Mouse (Mus musculus) CH12.LX (cell line): ENCODE measurements around the gene Kcnj5. TPM values are rescaled to one million over a fixed set of nuclear protein-coding genes. Genes with fewer than 3 reads are reported as not detected.

Experiments
- DNase-seq: peaks from one replicate; pipeline ENCODE4 v3.0.0-alpha.2; 2013; ENCODE audit errors: extremely low read depth
- H3K27ac ChIP-seq: 2 replicates; pipeline ENCODE4 v1.5.1; 2012; ENCODE audit warnings: low read depth, mild to moderate bottlenecking, control low read depth, moderate library complexity; ENCODE audit not compliant: insufficient read depth
- H3K27me3 ChIP-seq: replicated peaks from 2 replicates; pipeline ENCODE3; 2012; ENCODE audit warnings: inconsistent platforms
- H3K36me3 ChIP-seq, 2 experiments: replicated peaks in 1 of 2; 2 replicates each; pipeline versions ENCODE3 to v1.6.1; 2012; ENCODE audit warnings: inconsistent platforms in 1 of 2, low read length in 1 of 2, mild to moderate bottlenecking in 1 of 2, mixed read lengths in 1 of 2, moderate library complexity in 1 of 2; ENCODE audit not compliant: control insufficient read depth in 1 of 2, insufficient read depth in 1 of 2
- H3K4me1 ChIP-seq, 2 experiments: 2 replicates each; pipeline ENCODE4 v1.6.1; 2012; ENCODE audit warnings: inconsistent platforms in 1 of 2, moderate library complexity in 1 of 2; ENCODE audit not compliant: insufficient read depth in 2 of 2, control insufficient read depth in 1 of 2
- H3K4me2 ChIP-seq: 2 replicates; pipeline ENCODE4 v1.6.1; 2012; ENCODE audit warnings: low read depth, mild to moderate bottlenecking, control low read depth; ENCODE audit not compliant: poor library complexity, insufficient read depth, severe bottlenecking
- H3K4me3 ChIP-seq, 3 experiments: fragments of 150-350 bp in 1 of 3; sonication (generic) in 1 of 3; replicated peaks in 1 of 3; 2 replicates each; pipeline versions ENCODE3 to v1.5.1; 2011 to 2012; ENCODE audit warnings: low read depth in 2 of 3, low read length in 2 of 3, mild to moderate bottlenecking in 2 of 3, moderate library complexity in 2 of 3, control low read depth in 1 of 3, improper control_type of control experiment in 1 of 3, inconsistent platforms in 1 of 3, mixed read lengths in 1 of 3; ENCODE audit not compliant: poor library complexity in 1 of 3
- H3K79me2 ChIP-seq: replicated peaks from 2 replicates; pipeline ENCODE4 v1.6.1; 2012; ENCODE audit warnings: mild to moderate bottlenecking, moderate library complexity; ENCODE audit not compliant: control insufficient read depth, poor library complexity, insufficient read depth, severe bottlenecking; ENCODE audit errors: extremely low read depth
- H3K9ac ChIP-seq: 2 replicates; pipeline ENCODE4 v1.6.1; 2012; ENCODE audit warnings: low read depth, mild to moderate bottlenecking, control low read depth, moderate library complexity; ENCODE audit not compliant: insufficient read depth
- H3K9me3 ChIP-seq: replicated peaks from 2 replicates; pipeline ENCODE3; 2012; ENCODE audit warnings: low read length, inconsistent platforms, mixed read lengths
- CHD1 ChIP-seq: IDR thresholded peaks from 2 replicates; pipeline ENCODE4 v1.6.1; 2012; ENCODE audit warnings: low read depth, low read length, improper control_type of control experiment, inconsistent platforms
- CHD2 ChIP-seq: IDR thresholded peaks from 2 replicates; pipeline ENCODE4 v1.6.1; 2011; ENCODE audit warnings: low read length, improper control_type of control experiment
- ELF1 ChIP-seq: IDR thresholded peaks from 2 replicates; pipeline ENCODE4 v1.6.1; 2014; ENCODE audit warnings: low read depth, mild to moderate bottlenecking, inconsistent platforms, low read length, improper control_type of control experiment
- EP300 ChIP-seq: IDR thresholded peaks from 2 replicates; pipeline ENCODE4 v1.6.1; 2011; ENCODE audit warnings: low read length, improper control_type of control experiment
- ETS1 ChIP-seq: conservative IDR thresholded peaks from 2 replicates; pipeline ENCODE4 v1.6.1; 2012; ENCODE audit warnings: low read depth, mild to moderate bottlenecking, inconsistent platforms, low read length, improper control_type of control experiment, moderate library complexity
- GABPA ChIP-seq: IDR thresholded peaks from 2 replicates; pipeline ENCODE4 v1.6.1; 2012; ENCODE audit warnings: low read depth, low read length, improper control_type of control experiment, inconsistent platforms; ENCODE audit not compliant: insufficient replicate concordance
- HCFC1 ChIP-seq: IDR thresholded peaks from 2 replicates; pipeline ENCODE4 v1.6.1; 2012; ENCODE audit warnings: low read depth, mild to moderate bottlenecking, inconsistent platforms, low read length, improper control_type of control experiment
- IRF4 ChIP-seq: IDR thresholded peaks from 2 replicates; pipeline ENCODE4 v1.6.1; 2014; ENCODE audit warnings: low read depth, mild to moderate bottlenecking, inconsistent platforms, low read length, improper control_type of control experiment
- JUND ChIP-seq: conservative IDR thresholded peaks from 2 replicates; pipeline ENCODE4 v1.6.1; 2011; ENCODE audit warnings: low read depth, low read length, improper control_type of control experiment
- KAT2A ChIP-seq: IDR thresholded peaks from 2 replicates; pipeline ENCODE4 v1.6.1; 2012; ENCODE audit warnings: low read length, improper control_type of control experiment, inconsistent platforms; ENCODE audit not compliant: insufficient replicate concordance
- MAFK ChIP-seq: IDR thresholded peaks from 2 replicates; pipeline ENCODE4 v1.6.1; 2011; ENCODE audit warnings: low read length, improper control_type of control experiment; ENCODE audit not compliant: insufficient replicate concordance
- MAX ChIP-seq: IDR thresholded peaks from 2 replicates; pipeline ENCODE4 v1.6.1; 2011; ENCODE audit warnings: low read length, improper control_type of control experiment
- MAZ ChIP-seq: IDR thresholded peaks from 2 replicates; pipeline ENCODE4 v1.6.1; 2012; ENCODE audit warnings: low read depth, mild to moderate bottlenecking, inconsistent platforms, low read length, improper control_type of control experiment, moderate library complexity
- MEF2A ChIP-seq: IDR thresholded peaks from 2 replicates; pipeline ENCODE4 v1.6.1; 2014; ENCODE audit warnings: low read depth, mild to moderate bottlenecking, inconsistent platforms, low read length, improper control_type of control experiment, borderline replicate concordance
- MXI1 ChIP-seq: IDR thresholded peaks from 2 replicates; pipeline ENCODE4 v1.6.1; 2011; ENCODE audit warnings: mild to moderate bottlenecking, low read depth, low read length, improper control_type of control experiment
- MYC ChIP-seq: IDR thresholded peaks from 2 replicates; pipeline ENCODE4 v1.6.1; 2011; ENCODE audit warnings: low read depth, mild to moderate bottlenecking, improper control_type of control experiment, low read length
- NELFE ChIP-seq: IDR thresholded peaks from 2 replicates; pipeline ENCODE4 v1.6.1; 2011; ENCODE audit warnings: low read depth, low read length, improper control_type of control experiment
- PAX5 ChIP-seq: IDR thresholded peaks from 2 replicates; pipeline ENCODE4 v1.6.1; 2012; ENCODE audit warnings: low read length, inconsistent platforms, mixed read lengths
- POLR2A ChIP-seq: IDR thresholded peaks from 2 replicates; pipeline ENCODE4 v1.6.1; 2011; ENCODE audit warnings: low read depth, mild to moderate bottlenecking, improper control_type of control experiment, low read length
- POLR2AphosphoS2 ChIP-seq: IDR thresholded peaks from 2 replicates; pipeline ENCODE4 v1.6.1; 2011; ENCODE audit warnings: low read depth, low read length, improper control_type of control experiment
- SIN3A ChIP-seq: IDR thresholded peaks from 2 replicates; pipeline ENCODE4 v1.6.1; 2012; ENCODE audit warnings: low read length, improper control_type of control experiment, inconsistent platforms
- TCF12 ChIP-seq: IDR thresholded peaks from 2 replicates; pipeline ENCODE4 v1.6.1; 2014; ENCODE audit warnings: low read depth, mild to moderate bottlenecking, inconsistent platforms, low read length, improper control_type of control experiment
- UBTF ChIP-seq: IDR thresholded peaks from 2 replicates; pipeline ENCODE4 v1.6.1; 2012; ENCODE audit warnings: low read depth, mild to moderate bottlenecking, inconsistent platforms, low read length, improper control_type of control experiment, moderate library complexity
- USF1 ChIP-seq: IDR thresholded peaks from 2 replicates; pipeline ENCODE4 v1.6.1; 2014; ENCODE audit warnings: low read depth, mild to moderate bottlenecking, inconsistent platforms, low read length, improper control_type of control experiment
- USF2 ChIP-seq: conservative IDR thresholded peaks from 2 replicates; pipeline ENCODE4 v1.6.1; 2011; ENCODE audit warnings: low read depth, low read length, improper control_type of control experiment
- ZKSCAN1 ChIP-seq: IDR thresholded peaks from 2 replicates; pipeline ENCODE4 v1.6.1; 2012; ENCODE audit warnings: low read depth, inconsistent platforms, low read length, improper control_type of control experiment, borderline replicate concordance
- ZMIZ1 ChIP-seq: IDR thresholded peaks from 2 replicates; pipeline ENCODE4 v1.6.1; 2012; ENCODE audit warnings: low read depth, mild to moderate bottlenecking, inconsistent platforms, low read length, improper control_type of control experiment
- dilution Hi-C: fragments of 300-500 bp; cut with MboI; formaldehyde crosslinking; loops from 2 replicates; pipeline ENCODE4 v1.14.3; 2020; ENCODE audit warnings: low sequenced_read_pairs; ENCODE audit not compliant: extremely low pct_unique_long_range_greater_than_20kb, extremely low pct_ligation_motif_present
- in situ Hi-C: fragments of 300-500 bp; cut with MboI; formaldehyde crosslinking; loops from 3 replicates; pipeline ENCODE4 v1.14.3; 2019; ENCODE audit warnings: low sequenced_read_pairs, low pct_ligation_motif_present, low pct_unique_long_range_greater_than_20kb, mixed read lengths
- polyA plus RNA-seq: library from polyadenylated mRNA; unstranded; fragments of >175 nt; gene quantifications from 2 replicates; pipeline ENCODE4 v1.2.1, GENCODE M21; 2012; ENCODE audit warnings: low read depth; ENCODE audit not compliant: insufficient read length
- total RNA-seq, 2 experiments: library from RNA; depleted of rRNA; stranded (reverse); fragments of 300-350 nt in 1 of 2; fragments of >200 nt in 1 of 2; gene quantifications; 2 replicates each; pipeline ENCODE4 v1.2.3; 2012 to 2014

The Kcnj5 gene
- total and polyA plus RNA-seq, 3 experiments = not detected

DNA sequence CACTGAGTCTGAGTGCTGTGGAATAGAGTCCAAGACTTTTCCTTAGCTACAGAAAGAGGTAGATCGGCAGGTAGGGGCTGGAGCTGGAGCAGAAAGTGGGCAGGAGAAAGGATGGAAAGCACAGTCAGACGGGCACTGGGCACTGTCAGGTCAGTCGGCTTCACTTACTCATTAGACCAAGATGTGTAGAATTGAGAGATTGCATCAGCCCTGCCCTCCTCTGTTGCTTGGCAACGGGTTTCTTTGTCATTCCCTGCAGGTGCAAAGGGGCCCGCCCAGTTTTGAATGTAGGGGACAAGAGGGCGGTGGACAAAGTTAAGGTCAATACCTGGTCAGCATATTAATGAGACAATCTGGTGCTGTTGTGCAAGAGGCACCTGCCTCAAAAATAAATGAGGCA, 25.2 kb upstream of the Kcnj5 start (continued):
- TF ChIP-seq IRF4 = peak; percentile 32; the same call in 1 of the 2 replicates
- TF ChIP-seq MAZ = no peak
- TF ChIP-seq EP300 = peak; percentile 42; the same call in 1 of the 2 replicates
- TF ChIP-seq MXI1 = peak; percentile 66
- TF ChIP-seq MAFK = no peak
- TF ChIP-seq ZMIZ1 = 0 out of 2 replicates have a peak, but pooled peaks have one; percentile 51
- no peak for TF ChIP-seq ZKSCAN1
- TF ChIP-seq ETS1 = no peak
- TF ChIP-seq POLR2AphosphoS2 = no peak
- 0 out of 2 replicates have a peak, but pooled peaks have one; percentile 11 for TF ChIP-seq NELFE

DNA sequence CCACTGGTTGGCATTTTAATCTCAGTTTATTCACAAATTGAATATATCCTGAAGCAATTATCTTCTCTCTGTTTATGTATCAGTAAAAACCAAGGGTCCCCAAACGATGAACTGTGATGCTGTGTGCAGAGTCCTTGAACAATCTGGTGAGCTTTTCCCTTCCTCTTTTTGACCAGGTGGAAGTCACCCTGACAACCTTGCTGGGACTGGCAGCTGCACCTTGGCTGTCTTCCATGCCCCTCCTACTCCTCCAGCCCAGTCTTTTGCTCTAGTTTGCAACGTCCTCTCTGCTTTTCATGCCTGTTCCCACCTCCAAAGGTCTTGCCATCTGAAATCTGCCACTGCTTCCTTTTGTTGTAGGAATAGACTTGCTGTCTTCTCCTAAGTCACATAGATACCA, 24.7 kb upstream of the Kcnj5 start:
- H3K27me3 ChIP-seq = no peaks in the 10 kb centered on the region
- peak; percentile 57 for DNase-seq
- peaks cover 4% of the 10 kb centered on the region for H3K9me3 ChIP-seq
- no peaks in the 10 kb centered on the region for H3K79me2 ChIP-seq
- H3K9ac ChIP-seq = 0 out of 2 replicates have a peak overlapping the region, but pooled peaks have one; percentile 58
- H3K27ac ChIP-seq = no peak overlapping the region
- TF ChIP-seq GABPA (no peak), NELFE (0 out of 2 replicates have a peak, but pooled peaks have one; percentile 7), KAT2A (no peak), MYC (no peak), IRF4 (no peak), MAX (no peak), CHD2 (no peak), USF2 (no peak), UBTF (no peak), JUND (no peak), MEF2A (no peak), USF1 (no peak), PAX5 (no peak), MAFK (no peak), ELF1 (no peak), MXI1 (no peak), HCFC1 (no peak), TCF12 (peak; percentile 55; the same call in 1 of the 2 replicates), POLR2A (no peak), ZMIZ1 (no peak), CHD1 (no peak), SIN3A (no peak), EP300 (peak; percentile 54; the same call in 1 of the 2 replicates), ETS1 (0 out of 2 replicates have a peak, but pooled peaks have one; percentile 20)
- in situ Hi-C loops = no loop called here
- H3K4me2 ChIP-seq = peak overlapping the region; percentile 71; the same call in 1 of the 2 replicates
- peaks cover 15 to 48% of the 10 kb centered on the region in 2 experiments for H3K4me1 ChIP-seq
- H3K4me3 ChIP-seq = no peak overlapping the region
- H3K36me3 ChIP-seq = no peaks in the 10 kb centered on the region
- dilution Hi-C loops = no loop called here
